Mouse (Mus musculus) MEL (cell line): ENCODE measurements around the gene Mblac1. TPM values are rescaled to one million over a fixed set of nuclear protein-coding genes. Genes with fewer than 3 reads are reported as not detected.
A peak's percentile ranks its signal among the peaks of the same experiment; 100 is the strongest.

Experiments
- DNase-seq: peaks from one replicate; pipeline ENCODE4 v3.0.0; 2011; ENCODE audit warnings: low read depth, low spot score
- H3K27ac ChIP-seq: 2 replicates; pipeline ENCODE4 v1.5.1; 2012; ENCODE audit warnings: low read depth, mild to moderate bottlenecking, control low read depth, low read length, moderate library complexity; ENCODE audit not compliant: control insufficient read depth
- H3K27me3 ChIP-seq, 2 experiments: fragments of 150-350 bp in 1 of 2; sonication (generic) in 1 of 2; 2 replicates each; pipeline ENCODE4 v1.6.1; 2012; ENCODE audit warnings: low read length in 2 of 2, mild to moderate bottlenecking in 2 of 2, improper control_type of control experiment in 1 of 2, moderate library complexity in 1 of 2; ENCODE audit not compliant: insufficient read depth in 2 of 2, control insufficient read depth in 1 of 2
- H3K36me3 ChIP-seq, 2 experiments: 2 replicates each; pipeline ENCODE4 v1.6.1; 2012 to 2014; ENCODE audit warnings: low read length in 2 of 2, improper control_type of control experiment in 1 of 2, inconsistent platforms in 1 of 2, mild to moderate bottlenecking in 1 of 2; ENCODE audit not compliant: insufficient read depth in 2 of 2, control insufficient read depth in 1 of 2
- H3K4me1 ChIP-seq, 2 experiments: fragments of 150-350 bp in 1 of 2; sonication (generic) in 1 of 2; 2 replicates each; pipeline ENCODE4 v1.6.1; 2012; ENCODE audit warnings: low read length in 2 of 2, improper control_type of control experiment in 1 of 2, mild to moderate bottlenecking in 1 of 2; ENCODE audit not compliant: insufficient read depth in 2 of 2, control insufficient read depth in 1 of 2
- H3K4me3 ChIP-seq, 2 experiments: fragments of 150-350 bp in 1 of 2; sonication (generic) in 1 of 2; 2 replicates each; pipeline ENCODE4 v1.5.1; 2012; ENCODE audit warnings: low read depth in 2 of 2, low read length in 2 of 2, mild to moderate bottlenecking in 2 of 2, moderate library complexity in 2 of 2, control low read depth in 1 of 2, improper control_type of control experiment in 1 of 2; ENCODE audit not compliant: control insufficient read depth in 1 of 2, insufficient read depth in 1 of 2
- H3K79me2 ChIP-seq: 2 replicates; pipeline ENCODE4 v1.6.1; 2012; ENCODE audit warnings: mild to moderate bottlenecking, low read length, moderate library complexity; ENCODE audit not compliant: control insufficient read depth, poor library complexity, insufficient read depth
- H3K9ac ChIP-seq: 2 replicates; pipeline ENCODE4 v1.6.1; 2012; ENCODE audit warnings: low read depth, mild to moderate bottlenecking, control low read depth, low read length, moderate library complexity; ENCODE audit not compliant: control insufficient read depth, poor library complexity, severe bottlenecking
- H3K9me3 ChIP-seq: fragments of 150-350 bp; sonication (generic); replicated peaks from 2 replicates; pipeline ENCODE4 v1.6.1; 2012; ENCODE audit warnings: mild to moderate bottlenecking, low read length, improper control_type of control experiment, moderate library complexity; ENCODE audit not compliant: insufficient read depth
- CHD1 ChIP-seq: IDR thresholded peaks from 2 replicates; pipeline ENCODE4 v1.6.1; 2012; ENCODE audit warnings: low read depth, mild to moderate bottlenecking, inconsistent platforms, low read length, improper control_type of control experiment
- CHD2 ChIP-seq: IDR thresholded peaks from 2 replicates; pipeline ENCODE4 v1.6.1; 2011; ENCODE audit warnings: low read length, improper control_type of control experiment
- CTCF ChIP-seq, 3 experiments: IDR thresholded peaks in 2 of 3; conservative IDR thresholded peaks in 1 of 3; 2 replicates each; pipeline ENCODE4 v1.5.1; 2011 to 2012; ENCODE audit warnings: low read length in 3 of 3, low read depth in 2 of 3, mild to moderate bottlenecking in 2 of 3, improper control_type of control experiment in 1 of 3, inconsistent platforms in 1 of 3, mixed read lengths in 1 of 3, moderate library complexity in 1 of 3; ENCODE audit not compliant: control insufficient read depth in 1 of 3, insufficient read depth in 1 of 3, poor library complexity in 1 of 3, severe bottlenecking in 1 of 3
- E2F4 ChIP-seq: IDR thresholded peaks from 2 replicates; pipeline ENCODE4 v1.6.1; 2011; ENCODE audit warnings: low read depth, low read length, improper control_type of control experiment, borderline replicate concordance
- ELF1 ChIP-seq: IDR thresholded peaks from 2 replicates; pipeline ENCODE4 v1.6.1; 2014; ENCODE audit warnings: low read depth, mild to moderate bottlenecking, inconsistent platforms, low read length, improper control_type of control experiment, moderate library complexity
- ETS1 ChIP-seq: IDR thresholded peaks from 2 replicates; pipeline ENCODE4 v1.6.1; 2012; ENCODE audit warnings: low read depth, mild to moderate bottlenecking, inconsistent platforms, low read length, improper control_type of control experiment, moderate library complexity
- HCFC1 ChIP-seq: IDR thresholded peaks from 2 replicates; pipeline ENCODE4 v1.6.1; 2012; ENCODE audit warnings: low read depth, mild to moderate bottlenecking, inconsistent platforms, low read length, improper control_type of control experiment, moderate library complexity
- KAT2A ChIP-seq: conservative IDR thresholded peaks from 2 replicates; pipeline ENCODE4 v1.6.1; 2012; ENCODE audit warnings: low read depth, low read length, improper control_type of control experiment, inconsistent platforms
- MAFK ChIP-seq: IDR thresholded peaks from 2 replicates; pipeline ENCODE4 v1.6.1; 2011; ENCODE audit warnings: low read depth, mild to moderate bottlenecking, low read length, improper control_type of control experiment, borderline replicate concordance
- MAX ChIP-seq: IDR thresholded peaks from 2 replicates; pipeline ENCODE4 v1.6.1; 2011; ENCODE audit warnings: low read length, improper control_type of control experiment
- MEF2A ChIP-seq: IDR thresholded peaks from 2 replicates; pipeline ENCODE4 v1.6.1; 2014; ENCODE audit warnings: low read depth, mild to moderate bottlenecking, inconsistent platforms, low read length, improper control_type of control experiment; ENCODE audit not compliant: poor library complexity, insufficient replicate concordance, severe bottlenecking; ENCODE audit errors: extremely low read depth
- MXI1 ChIP-seq: IDR thresholded peaks from 2 replicates; pipeline ENCODE4 v1.6.1; 2011; ENCODE audit warnings: mild to moderate bottlenecking, low read depth, low read length, improper control_type of control experiment
- MYC ChIP-seq: IDR thresholded peaks from 2 replicates; pipeline ENCODE4 v1.6.1; 2011; ENCODE audit warnings: low read depth, mild to moderate bottlenecking, low read length, improper control_type of control experiment, moderate library complexity
- NELFE ChIP-seq: IDR thresholded peaks from 2 replicates; pipeline ENCODE4 v1.6.1; 2011; ENCODE audit warnings: low read depth, low read length, improper control_type of control experiment
- NRF1 ChIP-seq: IDR thresholded peaks from 2 replicates; pipeline ENCODE4 v1.6.1; 2014; ENCODE audit warnings: low read depth, mild to moderate bottlenecking, inconsistent platforms, low read length, improper control_type of control experiment, moderate library complexity; ENCODE audit not compliant: poor library complexity, insufficient read depth, severe bottlenecking
- POLR2A ChIP-seq, 2 experiments: IDR thresholded peaks; 2 replicates each; pipeline ENCODE4 v1.6.1; 2011 to 2012; ENCODE audit warnings: low read length in 2 of 2, mild to moderate bottlenecking in 2 of 2, control low read depth in 1 of 2, improper control_type of control experiment in 1 of 2, low read depth in 1 of 2, moderate library complexity in 1 of 2; ENCODE audit not compliant: control insufficient read depth in 1 of 2, insufficient read depth in 1 of 2, poor library complexity in 1 of 2
- POLR2AphosphoS2 ChIP-seq: IDR thresholded peaks from 2 replicates; pipeline ENCODE4 v1.6.1; 2011; ENCODE audit warnings: low read length, improper control_type of control experiment
- POLR2AphosphoS5 ChIP-seq: IDR thresholded peaks from 2 replicates; pipeline ENCODE4 v1.6.1; 2012; ENCODE audit warnings: low read depth, borderline replicate concordance, mild to moderate bottlenecking, inconsistent platforms, low read length, moderate library complexity, mixed read lengths
- RAD21 ChIP-seq: IDR thresholded peaks from 2 replicates; pipeline ENCODE4 v1.6.1; 2011; ENCODE audit warnings: mild to moderate bottlenecking, low read depth, low read length, improper control_type of control experiment
- SIN3A ChIP-seq: IDR thresholded peaks from 2 replicates; pipeline ENCODE4 v1.6.1; 2012; ENCODE audit warnings: low read length, improper control_type of control experiment, inconsistent platforms
- SMC3 ChIP-seq: IDR thresholded peaks from 2 replicates; pipeline ENCODE4 v1.6.1; 2011; ENCODE audit warnings: low read depth, low read length, improper control_type of control experiment
- TAL1 ChIP-seq: IDR thresholded peaks from 2 replicates; pipeline ENCODE4 v1.6.1; 2012; ENCODE audit warnings: mild to moderate bottlenecking, inconsistent platforms, low read length, moderate library complexity, mixed read lengths
- TBP ChIP-seq: IDR thresholded peaks from 2 replicates; pipeline ENCODE4 v1.8.0; 2011; ENCODE audit warnings: low read depth, low read length, improper control_type of control experiment
- TCF12 ChIP-seq: IDR thresholded peaks from 2 replicates; pipeline ENCODE4 v1.6.1; 2014; ENCODE audit warnings: low read depth, mild to moderate bottlenecking, inconsistent platforms, low read length, improper control_type of control experiment, moderate library complexity
- UBTF ChIP-seq: IDR thresholded peaks from 2 replicates; pipeline ENCODE4 v1.6.1; 2012; ENCODE audit warnings: low read depth, mild to moderate bottlenecking, inconsistent platforms, low read length, improper control_type of control experiment, moderate library complexity, borderline replicate concordance; ENCODE audit not compliant: insufficient read depth
- USF1 ChIP-seq: IDR thresholded peaks from 2 replicates; pipeline ENCODE4 v1.6.1; 2014; ENCODE audit warnings: low read depth, mild to moderate bottlenecking, inconsistent platforms, low read length, improper control_type of control experiment, moderate library complexity
- USF2 ChIP-seq, 2 experiments: IDR thresholded peaks; 2 replicates each; pipeline ENCODE4 v1.6.1; 2011 to 2012; ENCODE audit warnings: improper control_type of control experiment in 2 of 2, low read length in 2 of 2, borderline replicate concordance in 1 of 2, inconsistent platforms in 1 of 2, low read depth in 1 of 2, mild to moderate bottlenecking in 1 of 2; ENCODE audit not compliant: insufficient read depth in 1 of 2
- ZKSCAN1 ChIP-seq: IDR thresholded peaks from 2 replicates; pipeline ENCODE4 v1.6.1; 2012; ENCODE audit warnings: low read depth, mild to moderate bottlenecking, inconsistent platforms, low read length, improper control_type of control experiment, moderate library complexity
- ZMIZ1 ChIP-seq: IDR thresholded peaks from 2 replicates; pipeline ENCODE4 v1.6.1; 2012; ENCODE audit warnings: low read depth, mild to moderate bottlenecking, inconsistent platforms, low read length, improper control_type of control experiment, moderate library complexity
- ZNF384 ChIP-seq: IDR thresholded peaks from 2 replicates; pipeline ENCODE4 v1.6.1; 2012; ENCODE audit warnings: low read depth, mild to moderate bottlenecking, inconsistent platforms, low read length, improper control_type of control experiment
- polyA plus RNA-seq, 2 experiments: library from polyadenylated mRNA; stranded (reverse) in 1 of 2; unstranded in 1 of 2; fragments of >175 nt in 1 of 2; fragments of >200 nt in 1 of 2; gene quantifications; 2 replicates each; pipeline versions ENCODE4 v1.2.1 to v1.2.4; 2012; ENCODE audit warnings: low replicate concordance in 2 of 2, low read depth in 1 of 2; ENCODE audit not compliant: insufficient read length in 2 of 2, insufficient read depth in 1 of 2, missing spikeins in 1 of 2
- total RNA-seq: library from RNA; depleted of rRNA; stranded (reverse); fragments of 300-350 nt; gene quantifications from 2 replicates; pipeline ENCODE4 v1.2.3, GENCODE M21; 2012

The Mblac1 gene
- total and polyA plus RNA-seq, 3 experiments, result 5.0 to 5.7 TPM; not detected in 1

- TF ChIP-seq HCFC1, result peak; percentile 77
- TF ChIP-seq CHD2, result peak; percentile 78
- TF ChIP-seq TBP, result peak; percentile 81
- peak in 1 of 2 experiments; percentile 60; a peak in 1 of 4 replicates for TF ChIP-seq USF2 (IDR thresholded peaks at IDR 0.05; ENCODE audit: borderline replicate concordance in 1 of 2, insufficient read depth in 1 of 2, low read depth in 1 of 2, low read length in 2 of 2)
- no peak for TF ChIP-seq RAD21
- no peak for TF ChIP-seq POLR2AphosphoS5
- no peak for TF ChIP-seq TAL1
- TF ChIP-seq ETS1, result peak; percentile 20; the same call in 1 of the 2 replicates
- no peak for TF ChIP-seq SMC3
- no peak for TF ChIP-seq ZKSCAN1
- TF ChIP-seq NELFE, result peak; percentile 74
These were observed 22.2 kb upstream of the Mblac1 start, which contains the start of the genes Ap4m1 and Mcm7 (continued) for GRCm38 (mm10) chr5:138171695-138172491.

- peaks cover 4 to 18% of the 10 kb centered on the region in 2 experiments for H3K36me3 ChIP-seq
- TF ChIP-seq CTCF (IDR thresholded peaks at IDR 0.05 in 2 of 3, conservative IDR thresholded peaks at IDR 0.05 in 1 of 3; ENCODE audit: control insufficient read depth in 1 of 3, insufficient read depth in 1 of 3, low read depth in 2 of 3, low read length in 3 of 3, poor library complexity in 1 of 3, severe bottlenecking in 1 of 3) (no peak), SIN3A (peak; percentile 84), E2F4 (no peak), ETS1 (peak; percentile 84), MYC (0 out of 2 replicates have a peak, but pooled peaks have one; percentile 45), MXI1 (no peak), POLR2A (IDR thresholded peaks at IDR 0.05; ENCODE audit: control insufficient read depth in 1 of 2, insufficient read depth in 1 of 2, low read depth in 1 of 2, low read length in 2 of 2, poor library complexity in 1 of 2) (peak in 1 of 2 experiments; percentile 52; a peak in 2 of 4 replicates), ZMIZ1 (no peak), ZNF384 (no peak), MAFK (no peak), UBTF (no peak), NELFE (peak; percentile 26; the same call in 1 of the 2 replicates), MAX (peak; percentile 60; the same call in 1 of the 2 replicates), KAT2A (no peak), USF1 (no peak), TCF12 (0 out of 2 replicates have a peak, but pooled peaks have one; percentile 21), POLR2AphosphoS5 (no peak), NRF1 (no peak), HCFC1 (no peak), POLR2AphosphoS2 (no peak), CHD1 (no peak), TBP (peak; percentile 76), ELF1 (no peak), MEF2A (no peak)
- peak overlapping the region; percentile 95 for H3K27ac ChIP-seq
- no peaks in the 10 kb centered on the region for H3K27me3 ChIP-seq
- no peak overlapping the region for H3K4me3 ChIP-seq
- peak; percentile 91 for DNase-seq
- H3K9me3 ChIP-seq, result no peaks in the 10 kb centered on the region
- H3K4me1 ChIP-seq, result peaks cover 0 to 10% of the 10 kb centered on the region in 2 experiments; a peak in 2 of 4 replicates
- 0 out of 2 replicates have a peak overlapping the region, but pooled peaks have one; percentile 81 for H3K9ac ChIP-seq
- peaks cover 27% of the 10 kb centered on the region for H3K79me2 ChIP-seq
These were observed 20.9 kb upstream of the Mblac1 start for GRCm38 (mm10) chr5:138173217-138173616.
